Mouse (Mus musculus) skeletal muscle tissue, postnatal 0 days (tissue): ENCODE results near the gene Gm5916. TPM values are rescaled to one million over a fixed set of nuclear protein-coding genes. Genes with fewer than 3 reads are reported as not detected.

Source experiments
- polyA plus RNA-seq: library from polyadenylated mRNA; unstranded; fragments of >200 nt; fragmentation: Nextera tagmentation; extraction: Ambion mirVana; gene quantifications from 2 replicates; pipeline ENCODE4 v1.2.1, GENCODE M21; 2015

The Gm5916 gene
- not detected in 2 replicates for polyA plus RNA-seq

GRCm38 (mm10) chr9:36128679-36129078 is at the start of gene Gm5916:
Gene Gm5916, minus strand, starts transcription at chr9:36128779.

Other genes starting within 250 kb of the Gm5916 start
- gene 9230113P08Rik, start 220.4 kb downstream of the Gm5916 start, polyA plus RNA-seq: not detected in 2 replicates